Mouse (Mus musculus) liver, adult 10 weeks (tissue): ENCODE results near the gene Rps5. TPM values are rescaled to one million over a fixed set of nuclear protein-coding genes. Genes with fewer than 3 reads are reported as not detected.

Experiments used
- polyA plus RNA-seq: library from polyadenylated mRNA; stranded (reverse); fragments of 350-450 nt; fragmentation: Illumina TruSeq; extraction: RNeasy Lipid Tissue Mini Kit (QIAGEN cat#74804); gene quantifications from one replicate; pipeline ENCODE4 v1.2.3, GENCODE M21; 2014; ENCODE audit warnings: low read depth, low replicate concordance

Rps5 gene
- polyA plus RNA-seq = 23.2 TPM

DNA sequence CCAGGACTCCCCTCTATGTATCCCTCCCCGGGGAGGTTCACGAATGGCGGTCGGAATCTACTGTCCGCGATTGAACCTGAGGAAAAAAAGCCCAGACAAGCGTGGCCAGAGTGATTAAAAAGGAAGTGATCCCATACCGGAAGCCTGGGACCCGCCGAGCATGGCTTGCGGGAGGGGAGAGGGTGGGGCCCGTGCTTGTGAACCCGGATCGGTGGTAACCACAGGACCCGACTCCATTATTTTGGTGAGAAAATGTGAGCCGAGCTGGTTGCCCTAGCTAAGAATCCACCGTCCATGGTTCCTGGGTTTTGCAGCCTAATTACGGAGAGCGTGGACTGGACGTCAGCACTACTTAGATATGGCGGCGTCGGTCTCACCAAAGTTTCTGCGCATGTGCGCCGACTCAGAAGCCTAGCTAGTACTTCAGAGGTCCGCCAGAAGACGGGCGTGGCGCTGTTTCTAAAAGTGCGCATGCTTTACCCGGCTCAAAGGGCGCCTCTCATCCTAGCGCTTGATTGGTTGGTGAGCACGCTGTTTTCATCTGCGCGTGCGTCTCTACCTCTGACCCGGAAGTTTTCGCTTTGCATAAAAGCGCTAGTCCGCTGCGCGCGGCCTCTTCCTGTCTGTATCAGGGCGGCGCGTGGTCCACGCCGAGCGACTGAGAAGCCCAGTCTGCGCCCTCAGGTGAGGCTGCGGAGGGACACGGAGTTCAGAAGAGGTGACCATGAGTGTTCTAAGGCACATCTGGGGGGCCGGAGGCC, at the start of gene Rps5:
Gene Rps5, plus strand, starts transcription at position 586 of the 761 bp plus-strand sequence.

DNA sequence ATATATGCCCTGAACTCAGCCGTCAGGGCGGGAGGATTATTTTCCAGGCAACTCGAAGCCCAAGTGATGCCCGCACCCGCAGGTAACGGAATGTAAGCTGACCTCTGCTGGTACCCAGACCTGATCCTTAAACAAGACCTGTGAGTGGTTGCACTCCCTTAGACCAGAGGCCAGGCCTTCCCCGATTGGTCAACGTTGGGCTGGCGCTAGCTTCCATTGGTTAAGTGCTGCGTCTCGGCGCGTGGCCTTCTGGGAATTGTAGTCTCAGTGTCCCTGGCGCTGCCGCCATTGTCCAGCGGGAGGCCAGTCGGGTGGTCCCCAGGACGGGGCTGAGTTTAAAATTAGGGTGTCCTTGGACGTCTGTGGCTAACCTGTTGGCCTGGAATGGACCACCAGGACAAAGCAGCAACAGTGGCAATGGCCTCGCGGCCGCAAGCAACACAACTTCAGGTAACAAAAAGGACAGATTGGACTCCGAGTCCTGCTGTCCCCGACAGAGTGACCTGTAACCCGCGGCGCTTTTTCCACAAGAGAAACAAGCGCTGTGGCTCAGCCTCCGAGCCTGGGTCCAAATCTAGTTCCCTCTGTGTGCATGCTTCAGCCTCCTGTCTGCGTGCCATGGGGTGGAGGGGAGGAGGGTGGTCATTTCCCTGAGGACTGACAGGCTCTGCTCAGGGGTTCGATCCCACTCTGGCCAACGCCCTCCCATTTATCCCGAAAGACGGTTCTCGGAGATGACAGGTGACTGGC, 41.0 kb upstream of the Rps5 start, which contains the start of gene Zfp128:
Gene Zfp128, plus strand, starts transcription at position 267 of the 750 bp plus-strand sequence.

DNA sequence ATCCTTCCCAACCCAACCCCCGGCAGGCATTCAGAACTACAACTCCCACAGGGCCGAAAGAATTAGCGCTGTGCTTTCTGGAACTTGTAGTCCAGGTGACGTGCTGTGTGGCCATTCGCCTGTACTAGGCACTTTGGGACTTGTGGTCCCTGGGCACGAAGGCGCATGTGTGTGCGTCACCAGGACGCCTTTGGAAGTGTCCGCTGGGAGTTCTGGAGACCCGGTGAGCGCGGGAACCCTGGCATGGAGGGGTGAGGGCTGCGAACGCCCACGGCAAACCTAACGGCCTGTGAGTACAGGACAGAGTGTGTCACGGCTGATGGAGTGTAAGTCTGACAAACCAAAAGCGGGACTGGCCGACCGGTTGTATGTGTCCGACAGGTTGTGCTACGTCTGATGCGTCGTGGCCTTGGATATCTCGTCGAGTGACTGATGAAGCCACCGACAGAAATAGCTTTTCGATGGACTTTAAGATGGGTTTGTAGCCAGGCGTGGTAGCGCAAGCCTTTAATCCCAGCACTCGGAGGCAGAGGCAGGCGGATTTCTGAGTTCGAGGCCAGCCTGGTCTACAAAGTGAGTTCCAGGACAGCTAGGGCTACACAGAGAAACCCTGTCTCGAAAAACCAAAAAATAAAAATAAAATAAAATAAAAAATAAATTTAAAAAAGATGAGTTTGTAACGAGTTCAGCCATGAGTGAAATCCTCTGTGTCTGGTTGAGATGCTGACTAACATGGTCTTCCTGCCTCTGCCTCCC, 24.3 kb upstream of the Rps5 start, which contains the start of gene Zscan22:
Gene Zscan22, plus strand, starts transcription at position 161 of the 756 bp plus-strand sequence.

DNA sequence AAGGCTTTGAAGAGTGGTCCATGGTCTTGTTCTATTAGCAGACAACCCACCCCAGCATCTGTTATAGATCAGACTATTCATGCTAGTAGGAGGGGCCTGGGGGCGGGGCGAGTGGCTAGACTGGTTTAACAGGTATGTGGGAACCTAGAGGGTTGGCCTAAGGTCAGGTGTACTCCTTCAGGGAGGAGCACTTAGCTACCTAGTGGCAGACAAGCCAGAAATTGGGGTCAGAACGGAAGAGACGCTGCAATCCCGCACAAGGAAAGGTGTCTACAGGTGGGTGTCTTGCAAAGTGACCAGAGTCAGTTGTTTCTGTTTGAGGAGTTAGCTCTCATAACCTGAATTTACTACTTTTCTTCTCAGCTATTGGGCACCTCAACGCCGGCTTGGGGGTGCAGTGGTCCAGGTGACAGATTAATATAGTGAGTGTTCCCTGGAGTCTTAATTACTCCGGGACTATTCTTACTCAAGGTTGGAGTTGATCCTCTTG, 5.1 kb downstream of the Rps5 start, which contains the start of gene Rnf225:
Gene Rnf225, plus strand, starts transcription at position 226 of the 490 bp plus-strand sequence.

DNA sequence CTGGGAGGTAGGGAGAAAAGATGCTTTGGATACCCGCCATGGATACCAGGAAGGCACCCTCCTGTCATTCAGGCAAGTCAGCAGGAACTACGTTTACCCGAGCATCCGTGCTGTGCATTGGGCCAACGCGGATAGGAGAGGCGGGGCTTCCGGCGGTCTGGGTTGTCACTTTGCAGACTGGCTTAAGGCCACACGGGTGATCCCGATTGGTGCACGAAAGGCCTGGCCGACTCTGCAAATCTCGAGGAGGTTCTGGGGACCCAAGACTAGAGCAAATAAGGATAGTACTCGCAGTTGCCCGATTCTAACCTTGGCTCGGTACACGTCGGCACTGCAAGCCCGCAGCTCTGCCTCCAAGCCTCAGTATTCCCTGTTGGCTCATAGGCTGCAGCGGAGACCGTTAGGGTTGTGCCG, 43.6 kb downstream of the Rps5 start, which contains the start of gene Zfp324:
Gene Zfp324, plus strand, starts transcription at position 161 of the 414 bp plus-strand sequence.

Other genes starting within 250 kb of the Rps5 start
- not detected for gene Vmn2r55, start 237.3 kb upstream of the Rps5 start, polyA plus RNA-seq
- gene Vmn2r56, start 187.3 kb upstream of the Rps5 start, polyA plus RNA-seq = not detected
- 0.45 TPM for gene Zscan18, start 118.7 kb upstream of the Rps5 start, polyA plus RNA-seq
- 7.7 TPM for gene Zfp329, start 103.4 kb upstream of the Rps5 start, polyA plus RNA-seq
- gene Zfp110, start 87.5 kb upstream of the Rps5 start, polyA plus RNA-seq = 24.1 TPM
- gene Zfp128, start 41.1 kb upstream of the Rps5 start, polyA plus RNA-seq = 2.3 TPM
- gene Zscan22, start 24.5 kb upstream of the Rps5 start, polyA plus RNA-seq = 2.5 TPM
- gene Rnf225, start 5.1 kb downstream of the Rps5 start, polyA plus RNA-seq = not detected
- gene Zfp324, start 43.5 kb downstream of the Rps5 start, polyA plus RNA-seq = 1.6 TPM
- 1.9 TPM for gene Zfp446, start 55.6 kb downstream of the Rps5 start, polyA plus RNA-seq
- gene Slc27a5, start 75.9 kb downstream of the Rps5 start, polyA plus RNA-seq = 181 TPM
- 18.0 TPM for gene Trim28, start 76.8 kb downstream of the Rps5 start, polyA plus RNA-seq
- gene Zbtb45, start 87.7 kb downstream of the Rps5 start, polyA plus RNA-seq = 0.24 TPM
- 78.1 TPM for gene Chmp2a, start 112.5 kb downstream of the Rps5 start, polyA plus RNA-seq
- 30.5 TPM for gene Ube2m, start 116.0 kb downstream of the Rps5 start, polyA plus RNA-seq
- gene Mzf1, start 132.5 kb downstream of the Rps5 start, polyA plus RNA-seq = 0.11 TPM
- gene Vmn1r85, start 172.9 kb downstream of the Rps5 start, polyA plus RNA-seq = not detected
- not detected for gene Vmn1r86, start 197.6 kb downstream of the Rps5 start, polyA plus RNA-seq
- not detected for gene Vmn1r87, start 217.9 kb downstream of the Rps5 start, polyA plus RNA-seq
- 0.05 TPM for gene Vmn1r88, start 237.3 kb downstream of the Rps5 start, polyA plus RNA-seq